Mouse (Mus musculus): Measurements from ENCODE around the gene Cxcr3.

- TF ChIP-seq CTCF (IDR thresholded peaks at IDR 0.05; ENCODE audit: insufficient read depth, low read depth, low read length) (no peak), POLR2A (IDR thresholded peaks at IDR 0.05; ENCODE audit: insufficient read depth, low read depth, low read length) (no peak)
Measured at GRCm38 (mm10) chrX:101769478-101769877, 35.4 kb upstream of the Cxcr3 start.

Measured in olfactory bulb, adult 2 months (tissue).